Mouse (Mus musculus): ENCODE measurements around the gene Kirrel3. TPM values are rescaled to one million over a fixed set of nuclear protein-coding genes. Genes with fewer than 3 reads are reported as not detected.

The Kirrel3 gene
- polyA plus RNA-seq, 1 experiment from 2014 or later = 6.9 TPM

DNA sequence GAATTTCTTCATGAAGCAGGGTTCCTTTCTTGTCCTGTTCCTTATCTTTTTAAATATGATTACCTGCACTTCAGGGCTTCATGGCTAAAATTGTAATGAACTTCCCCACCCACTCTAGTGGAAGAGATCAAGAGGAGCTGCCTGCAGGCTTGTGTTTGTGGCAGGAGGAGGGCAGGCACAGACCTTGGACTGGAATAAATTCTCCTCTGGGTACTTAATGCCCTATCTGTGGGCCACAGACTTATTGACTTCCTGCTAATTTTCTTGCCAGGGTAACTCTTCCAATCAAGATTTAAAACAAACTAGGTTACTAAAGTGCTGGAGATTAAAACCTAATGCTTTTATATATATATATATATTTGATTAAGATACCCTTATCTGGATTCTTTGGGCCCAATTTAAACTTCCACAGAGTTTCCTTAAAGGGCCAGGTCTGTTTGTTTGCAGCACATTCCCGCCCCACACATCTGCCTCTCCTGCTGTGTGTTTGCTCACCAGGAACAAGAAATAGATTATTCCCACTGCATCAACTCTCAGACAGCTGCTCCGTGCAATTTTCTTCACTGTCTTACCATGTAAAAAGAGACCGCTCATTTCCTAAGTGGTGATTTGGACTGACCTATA lies 229.4 kb downstream of the Kirrel3 start:
- no peaks in the 10 kb centered on the region; the same call in 1 of the 2 replicates for H3K27me3 ChIP-seq (replicated peaks; ENCODE audit: control insufficient read depth, insufficient read depth, low read length)
- WGBS = 49% methylated on average over 3 of the region's 3 CpGs

DNA sequence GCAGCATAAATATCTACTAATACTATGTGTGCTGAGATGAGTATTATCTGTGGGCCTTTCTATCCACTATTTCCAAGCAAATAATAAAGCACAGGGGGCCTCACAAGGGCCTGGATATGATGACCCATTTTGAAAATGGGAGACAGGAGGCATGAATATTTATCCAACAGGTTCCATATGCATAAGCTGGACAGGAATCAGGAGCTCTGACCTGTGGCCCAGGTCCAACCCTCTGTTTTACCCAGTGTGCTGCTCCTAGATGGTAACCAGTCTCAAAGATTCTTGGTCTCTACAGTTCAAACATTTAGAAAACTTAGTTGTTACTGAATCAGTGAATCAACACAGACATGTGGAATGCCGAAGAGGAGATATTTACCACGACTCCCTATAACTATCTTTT lies 230.8 kb downstream of the Kirrel3 start:
- ATAC-seq (ENCODE audit: low read depth) = no peak
- WGBS = 87% methylated on average over 2 of the region's 2 CpGs
- H3K4me2 ChIP-seq (ENCODE audit: low read depth, low read length) = no peak overlapping the region

More for the DNA sequence above, 229.4 kb downstream of the Kirrel3 start:
- H3K9me3 ChIP-seq (ENCODE audit: control insufficient read depth, low read length) = no peaks in the 10 kb centered on the region
- H3K27ac ChIP-seq (replicated peaks; ENCODE audit: low read depth, low read length) = no peak overlapping the region
- ATAC-seq (ENCODE audit: low read depth) (no peak), DNase-seq (ENCODE audit: low spot score) (no peak)
- H3K36me3 ChIP-seq (ENCODE audit: control insufficient read depth, insufficient read depth, low read length) = no peaks in the 10 kb centered on the region
- H3K4me2 ChIP-seq (ENCODE audit: low read depth, low read length) = no peak overlapping the region
- no peak overlapping the region for H3K9ac ChIP-seq (ENCODE audit: low read depth, low read length)
- no peak overlapping the region for H3K4me3 ChIP-seq (ENCODE audit: low read depth, low read length)
- H3K4me1 ChIP-seq (ENCODE audit: control insufficient read depth, insufficient read depth, low read length) = peaks cover 9% of the 10 kb centered on the region; the same call in 1 of the 2 replicates

DNA sequence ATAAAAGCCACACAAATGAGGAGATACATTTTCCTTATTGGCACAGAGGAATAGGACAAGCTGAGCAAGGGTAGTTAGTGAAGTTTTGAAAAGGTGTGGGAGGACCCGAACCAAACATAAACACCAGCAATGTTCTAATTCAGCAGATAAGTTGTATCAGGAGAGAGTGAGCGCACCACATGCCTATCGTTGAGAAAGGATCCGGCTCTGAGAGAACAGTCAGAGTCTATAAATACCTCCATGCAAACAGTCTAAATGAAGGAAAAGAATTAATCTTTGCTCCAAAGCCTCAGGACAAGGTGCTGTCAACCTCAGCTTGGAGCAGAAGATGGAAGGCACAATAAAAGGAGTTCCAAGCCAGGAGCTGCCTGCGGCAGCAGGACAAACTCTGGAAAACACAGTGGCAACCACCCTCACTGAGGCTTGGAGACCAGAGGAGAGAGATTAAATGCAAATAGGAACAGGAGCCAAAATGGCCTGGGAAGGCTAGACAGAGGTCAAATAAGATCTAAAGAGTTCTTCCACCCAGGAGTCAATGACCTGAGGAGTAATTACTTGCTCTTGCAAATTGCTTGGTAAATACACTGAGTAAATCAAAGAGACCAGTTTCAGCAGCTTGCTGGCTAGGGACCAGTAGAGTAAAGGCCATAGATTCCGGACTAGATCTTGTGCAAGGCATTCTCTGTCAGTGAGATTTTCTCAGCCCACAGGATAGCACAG lies 235.9 kb downstream of the Kirrel3 start:
- H3K36me3 ChIP-seq (ENCODE audit: control insufficient read depth, insufficient read depth, low read length) = no peaks in the 10 kb centered on the region
- no peaks in the 10 kb centered on the region for H3K27me3 ChIP-seq (replicated peaks; ENCODE audit: control insufficient read depth, insufficient read depth, low read length)
- DNase-seq (ENCODE audit: low spot score) (no peak), ATAC-seq (ENCODE audit: low read depth) (no peak)
- WGBS = 54% methylated on average over 6 of the region's 6 CpGs
- no peak overlapping the region for H3K4me3 ChIP-seq (ENCODE audit: low read depth, low read length)
- no peaks in the 10 kb centered on the region for H3K4me1 ChIP-seq (ENCODE audit: control insufficient read depth, insufficient read depth, low read length)
- H3K4me2 ChIP-seq (ENCODE audit: low read depth, low read length) = no peak overlapping the region
- H3K27ac ChIP-seq (replicated peaks; ENCODE audit: low read depth, low read length) = no peak overlapping the region
- H3K9me3 ChIP-seq (ENCODE audit: control insufficient read depth, low read length) = no peaks in the 10 kb centered on the region
- H3K9ac ChIP-seq (ENCODE audit: low read depth, low read length) = no peak overlapping the region

More for the DNA sequence above, 230.8 kb downstream of the Kirrel3 start:
- H3K9ac ChIP-seq (ENCODE audit: low read depth, low read length) = no peak overlapping the region
- no peaks in the 10 kb centered on the region; the same call in 1 of the 2 replicates for H3K27me3 ChIP-seq (replicated peaks; ENCODE audit: control insufficient read depth, insufficient read depth, low read length)
- peaks cover 9% of the 10 kb centered on the region; the same call in 1 of the 2 replicates for H3K4me1 ChIP-seq (ENCODE audit: control insufficient read depth, insufficient read depth, low read length)
- DNase-seq (ENCODE audit: low spot score) = no peak
- H3K4me3 ChIP-seq (ENCODE audit: low read depth, low read length) = no peak overlapping the region
- no peaks in the 10 kb centered on the region for H3K9me3 ChIP-seq (ENCODE audit: control insufficient read depth, low read length)
- H3K36me3 ChIP-seq (ENCODE audit: control insufficient read depth, insufficient read depth, low read length) = no peaks in the 10 kb centered on the region
- no peak overlapping the region for H3K27ac ChIP-seq (replicated peaks; ENCODE audit: low read depth, low read length)

DNA sequence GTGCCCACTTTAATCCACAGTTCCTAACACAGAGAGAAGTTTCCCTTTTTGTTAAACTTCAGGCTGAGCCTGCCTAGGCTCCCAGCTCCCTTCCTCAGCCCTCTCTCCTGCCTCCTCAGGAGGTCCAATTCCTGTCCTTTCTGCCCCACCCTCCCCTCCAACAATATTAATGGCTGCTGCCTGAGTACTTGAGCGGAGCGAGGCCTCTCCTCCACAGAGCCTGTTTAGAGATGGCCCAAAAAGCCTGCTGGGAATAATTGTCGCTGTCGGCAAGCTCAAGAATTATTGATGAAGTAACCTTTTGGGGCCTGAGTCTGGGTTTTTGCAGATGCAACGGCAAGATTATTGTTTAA lies 236.5 kb downstream of the Kirrel3 start:
- DNase-seq (ENCODE audit: low spot score) (no peak), ATAC-seq (ENCODE audit: low read depth) (no peak)
- no peaks in the 10 kb centered on the region for H3K9me3 ChIP-seq (ENCODE audit: control insufficient read depth, low read length)
- H3K27ac ChIP-seq (replicated peaks; ENCODE audit: low read depth, low read length) = no peak overlapping the region
- H3K27me3 ChIP-seq (replicated peaks; ENCODE audit: control insufficient read depth, insufficient read depth, low read length) = no peaks in the 10 kb centered on the region
- H3K4me2 ChIP-seq (ENCODE audit: low read depth, low read length) = no peak overlapping the region
- H3K9ac ChIP-seq (ENCODE audit: low read depth, low read length) = no peak overlapping the region
- 40% methylated on average over 5 of the region's 5 CpGs for WGBS
- no peak overlapping the region for H3K4me3 ChIP-seq (ENCODE audit: low read depth, low read length)
- no peaks in the 10 kb centered on the region for H3K4me1 ChIP-seq (ENCODE audit: control insufficient read depth, insufficient read depth, low read length)
- H3K36me3 ChIP-seq (ENCODE audit: control insufficient read depth, insufficient read depth, low read length) = no peaks in the 10 kb centered on the region

DNA sequence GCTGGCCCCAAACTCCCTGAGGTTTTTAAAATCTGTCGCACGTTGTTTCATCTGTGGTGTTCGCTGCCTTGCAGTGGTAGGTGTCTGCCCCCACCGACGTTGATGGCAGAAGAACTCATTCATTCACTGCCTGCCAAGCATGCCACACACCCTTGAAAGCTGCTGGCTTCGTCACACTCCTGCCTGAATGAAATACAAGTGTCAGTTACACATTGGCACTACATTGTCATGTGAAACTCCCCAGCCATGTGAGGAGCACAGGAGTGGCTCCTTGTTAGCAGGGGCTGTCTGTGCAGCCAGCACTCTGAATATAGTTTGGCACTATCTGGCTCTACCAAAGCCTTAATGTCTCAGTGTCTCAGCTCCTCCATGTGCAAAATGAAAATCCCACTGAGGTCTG lies 246.8 kb downstream of the Kirrel3 start:
- 43% methylated on average over 6 of the region's 6 CpGs for WGBS
- Histone ChIP-seq H3K9me3 (ENCODE audit: control insufficient read depth, low read length) (no peaks in the 10 kb centered on the region), H3K27me3 (replicated peaks; ENCODE audit: control insufficient read depth, insufficient read depth, low read length) (no peaks in the 10 kb centered on the region), H3K4me1 (ENCODE audit: control insufficient read depth, insufficient read depth, low read length) (no peaks in the 10 kb centered on the region), H3K36me3 (ENCODE audit: control insufficient read depth, insufficient read depth, low read length) (no peaks in the 10 kb centered on the region), H3K9ac (ENCODE audit: low read depth, low read length) (no peak overlapping the region), H3K27ac (replicated peaks; ENCODE audit: low read depth, low read length) (no peak overlapping the region), H3K4me2 (ENCODE audit: low read depth, low read length) (no peak overlapping the region), H3K4me3 (ENCODE audit: low read depth, low read length) (no peak overlapping the region)
- ATAC-seq (ENCODE audit: low read depth) (no peak), DNase-seq (ENCODE audit: low spot score) (no peak)

DNA sequence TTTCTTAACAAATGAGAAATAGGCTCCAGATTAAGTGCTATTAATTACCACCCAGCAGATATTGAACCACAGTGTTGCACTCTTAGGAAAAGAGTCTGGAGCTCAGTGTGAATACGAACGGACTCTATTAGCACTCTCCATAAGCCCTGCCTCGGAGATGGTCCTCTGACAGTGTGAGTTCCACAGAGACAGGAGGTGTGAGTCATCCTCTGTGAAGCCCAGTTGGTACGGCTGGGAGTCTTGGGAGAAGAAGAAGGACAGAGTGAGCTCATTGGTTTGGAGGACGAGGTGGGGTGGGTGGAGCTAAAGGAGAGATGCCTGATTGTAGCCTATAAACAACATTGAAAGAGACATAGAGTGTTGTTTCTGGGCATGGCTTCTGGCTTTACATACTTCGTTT lies 247.9 kb downstream of the Kirrel3 start:
- no peak for ATAC-seq (ENCODE audit: low read depth)
- no peaks in the 10 kb centered on the region for H3K27me3 ChIP-seq (replicated peaks; ENCODE audit: control insufficient read depth, insufficient read depth, low read length)
- no peak for DNase-seq (ENCODE audit: low spot score)
- H3K4me1 ChIP-seq (ENCODE audit: control insufficient read depth, insufficient read depth, low read length) = no peaks in the 10 kb centered on the region
- no peaks in the 10 kb centered on the region for H3K9me3 ChIP-seq (ENCODE audit: control insufficient read depth, low read length)
- WGBS = 68% methylated on average over 6 of the region's 6 CpGs
- H3K9ac ChIP-seq (ENCODE audit: low read depth, low read length) = no peak overlapping the region
- no peak overlapping the region for H3K27ac ChIP-seq (replicated peaks; ENCODE audit: low read depth, low read length)
- no peaks in the 10 kb centered on the region for H3K36me3 ChIP-seq (ENCODE audit: control insufficient read depth, insufficient read depth, low read length)
- H3K4me2 ChIP-seq (ENCODE audit: low read depth, low read length) = no peak overlapping the region
- H3K4me3 ChIP-seq (ENCODE audit: low read depth, low read length) = no peak overlapping the region

DNA sequence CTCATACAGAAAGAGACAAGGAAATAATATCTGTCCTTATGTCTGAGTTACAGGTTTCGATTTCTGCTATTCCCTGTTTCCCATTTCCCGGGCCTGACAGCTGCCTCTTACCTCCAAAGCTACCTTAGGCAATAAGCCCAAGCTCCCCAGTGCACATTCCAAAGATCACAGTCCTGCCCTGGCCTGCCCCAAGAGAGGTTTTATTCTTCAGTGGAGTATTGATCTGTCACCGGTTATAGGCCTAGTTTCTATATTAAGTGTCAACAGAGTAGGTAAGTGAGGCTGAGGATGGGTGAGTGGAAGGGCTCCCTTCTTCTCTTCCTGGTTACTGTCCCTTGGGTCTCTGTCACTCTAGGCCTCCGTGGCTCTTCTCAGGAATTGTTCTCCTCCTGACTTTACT lies 249.3 kb downstream of the Kirrel3 start:
- Histone ChIP-seq H3K9ac (ENCODE audit: low read depth, low read length) (no peak overlapping the region), H3K9me3 (ENCODE audit: control insufficient read depth, low read length) (no peaks in the 10 kb centered on the region), H3K4me2 (ENCODE audit: low read depth, low read length) (no peak overlapping the region), H3K36me3 (ENCODE audit: control insufficient read depth, insufficient read depth, low read length) (no peaks in the 10 kb centered on the region), H3K27ac (replicated peaks; ENCODE audit: low read depth, low read length) (no peak overlapping the region), H3K27me3 (replicated peaks; ENCODE audit: control insufficient read depth, insufficient read depth, low read length) (no peaks in the 10 kb centered on the region), H3K4me1 (ENCODE audit: control insufficient read depth, insufficient read depth, low read length) (no peaks in the 10 kb centered on the region), H3K4me3 (ENCODE audit: low read depth, low read length) (no peak overlapping the region)
- DNase-seq (ENCODE audit: low spot score) (no peak), ATAC-seq (ENCODE audit: low read depth) (no peak)
- WGBS = 67% methylated on average over 4 of the region's 4 CpGs

DNA sequence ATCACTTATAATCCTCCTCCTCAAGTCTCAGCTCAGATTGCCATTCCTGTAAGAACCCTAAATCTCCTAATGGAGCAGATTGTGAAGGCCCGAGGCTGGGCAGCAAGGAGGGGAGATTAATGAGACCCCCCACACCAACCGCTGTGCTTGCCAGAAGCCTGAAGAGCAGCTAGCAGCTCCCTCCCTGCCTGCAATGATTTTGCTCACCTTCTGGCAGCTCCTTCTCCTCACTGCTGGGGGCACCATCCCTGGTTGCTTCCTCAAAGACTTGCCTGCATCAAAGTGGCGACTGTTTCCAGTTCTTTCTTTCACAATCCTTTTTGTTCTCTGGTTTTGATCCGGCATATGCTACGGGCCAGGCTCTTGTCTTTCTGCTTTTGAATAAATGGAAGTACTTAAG lies 253.7 kb downstream of the Kirrel3 start:
- Histone ChIP-seq H3K27me3 (replicated peaks; ENCODE audit: control insufficient read depth, insufficient read depth, low read length) (no peaks in the 10 kb centered on the region), H3K9me3 (ENCODE audit: control insufficient read depth, low read length) (no peaks in the 10 kb centered on the region), H3K4me1 (ENCODE audit: control insufficient read depth, insufficient read depth, low read length) (no peaks in the 10 kb centered on the region), H3K9ac (ENCODE audit: low read depth, low read length) (no peak overlapping the region), H3K36me3 (ENCODE audit: control insufficient read depth, insufficient read depth, low read length) (no peaks in the 10 kb centered on the region), H3K4me3 (ENCODE audit: low read depth, low read length) (no peak overlapping the region), H3K4me2 (ENCODE audit: low read depth, low read length) (no peak overlapping the region), H3K27ac (replicated peaks; ENCODE audit: low read depth, low read length) (no peak overlapping the region)
- 54% methylated on average over 5 of the region's 5 CpGs for whole genome bisulfite sequencing
- DNase-seq (ENCODE audit: low spot score) (no peak), ATAC-seq (ENCODE audit: low read depth) (no peak)

DNA sequence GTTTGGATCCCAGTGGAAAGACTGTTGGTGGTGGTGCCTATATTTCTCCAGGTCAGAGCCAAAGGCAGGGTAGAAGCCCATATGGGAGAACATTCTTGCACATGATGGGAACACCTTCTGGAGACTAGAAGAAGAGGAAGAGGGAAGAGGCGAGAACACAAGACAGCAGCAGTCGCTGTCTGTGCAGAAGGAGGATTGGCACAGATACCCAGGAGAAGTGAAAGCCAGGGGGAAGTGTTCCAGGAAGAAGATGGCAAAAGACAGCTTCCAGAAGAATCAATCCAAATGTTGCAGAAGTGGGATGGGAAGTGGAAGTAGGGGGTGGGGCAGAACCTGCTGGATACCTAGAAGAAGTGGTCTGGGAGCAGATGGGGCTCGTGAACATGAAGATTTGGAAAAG lies 255.1 kb downstream of the Kirrel3 start:
- no peak for ATAC-seq (ENCODE audit: low read depth)
- 95% methylated on average over 3 of the region's 3 CpGs for WGBS
- H3K4me3 ChIP-seq (ENCODE audit: low read depth, low read length) = no peak overlapping the region

More for the DNA sequence above, 255.1 kb downstream of the Kirrel3 start:
- H3K9me3 ChIP-seq (ENCODE audit: control insufficient read depth, low read length) = no peaks in the 10 kb centered on the region
- DNase-seq (ENCODE audit: low spot score) = no peak
- H3K27me3 ChIP-seq (replicated peaks; ENCODE audit: control insufficient read depth, insufficient read depth, low read length) = no peaks in the 10 kb centered on the region
- no peak overlapping the region for H3K4me2 ChIP-seq (ENCODE audit: low read depth, low read length)
- H3K27ac ChIP-seq (replicated peaks; ENCODE audit: low read depth, low read length) = no peak overlapping the region
- no peaks in the 10 kb centered on the region for H3K36me3 ChIP-seq (ENCODE audit: control insufficient read depth, insufficient read depth, low read length)
- no peaks in the 10 kb centered on the region for H3K4me1 ChIP-seq (ENCODE audit: control insufficient read depth, insufficient read depth, low read length)
- H3K9ac ChIP-seq (ENCODE audit: low read depth, low read length) = no peak overlapping the region
